Comparison of ENCODE assay signal across 9 mouse cellular contexts in the genomic region with DNA sequence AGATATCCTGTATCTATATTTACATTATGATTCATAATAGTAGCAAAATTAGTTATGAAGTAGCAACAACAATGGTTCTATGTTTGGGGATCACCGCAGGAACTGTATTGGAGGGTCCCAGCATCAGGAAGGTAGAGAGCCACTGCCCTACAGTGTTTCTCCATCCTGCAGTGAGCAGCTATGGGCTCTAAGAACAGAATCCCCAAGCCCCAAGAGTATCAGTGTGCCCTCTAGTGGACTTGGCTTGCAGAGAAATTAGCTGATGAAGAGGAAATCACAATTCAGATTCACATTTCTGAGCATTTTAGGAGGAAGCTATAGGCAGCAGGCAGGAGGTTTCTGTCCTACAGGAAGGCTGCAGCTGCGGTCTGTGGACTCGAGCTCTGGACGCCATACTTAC.
DNase-seq lines count a peak whose midpoint lies in the region; ATAC-seq and TF ChIP-seq lines count a peak whose summit lies in the region.
"Had no signal": no experiment of that assay in that cellular context is flagged by ENCODE, and none has a peak within 500 bp of the region (broad histone marks: within the 10 kb centered on the region; RNA-seq: fewer than 3 reads in every experiment).

No protein-coding gene starts in this region.

- WGBS in kidney, postnatal 0 days, result 84% methylated on average over 4 of the region's 4 CpGs

- no peak for ATAC-seq in kidney, postnatal 0 days (replicated peaks; ENCODE audit: low FRiP score, low read depth)

- H3K4me2 ChIP-seq in kidney, postnatal 0 days (ENCODE audit: low read length), result no peak overlapping the region
- H3K4me2 ChIP-seq: liver, embryonic 15.5 days had no signal

- H3K4me1 ChIP-seq in kidney, postnatal 0 days (replicated peaks; ENCODE audit: insufficient read depth, low read length), result no peaks in the 10 kb centered on the region
- H3K4me1 ChIP-seq: liver, embryonic 15.5 days had no signal

- no peaks in the 10 kb centered on the region for H3K27me3 ChIP-seq in kidney, postnatal 0 days (ENCODE audit: insufficient read depth, low read length)
- H3K27me3 ChIP-seq: liver, embryonic 15.5 days had no signal

- no peak overlapping the region for H3K9ac ChIP-seq in kidney, postnatal 0 days (ENCODE audit: low read depth, low read length)
- H3K9ac ChIP-seq: liver, embryonic 15.5 days had no signal

- H3K27ac ChIP-seq in kidney, postnatal 0 days, result no peak overlapping the region
- H3K27ac ChIP-seq: liver, embryonic 15.5 days had no signal

- peak; percentile 82 for TF ChIP-seq CTCF in kidney, postnatal 0 days (IDR thresholded peaks at IDR 0.05; ENCODE audit: low read depth)

- peak; percentile 53 for DNase-seq in adrenal gland, postnatal 14 days
- DNase-seq in adrenal gland, adult 8-10 months, result no peak
- DNase-seq in layer of hippocampus, postnatal 10 days (ENCODE audit: low spot score in 2 of 2), result peak; percentile 48 to 57
- no peak for DNase-seq in layer of hippocampus, postnatal 36 days
- DNase-seq in NIH3T3 (ENCODE audit: low read depth), result peak; percentile 77
- peak; percentile 68 for DNase-seq in kidney, postnatal 0 days (ENCODE audit: low spot score)
- peak; percentile 69 for DNase-seq in thymus, postnatal 14 days
- DNase-seq in left cerebral cortex, postnatal 10 days (ENCODE audit: extremely low spot score in 1 of 2, low spot score in 2 of 2), result no peak

- no peaks in the 10 kb centered on the region for H3K9me3 ChIP-seq in kidney, postnatal 0 days (replicated peaks; ENCODE audit: low read length)
- H3K9me3 ChIP-seq: liver, embryonic 15.5 days had no signal

- intact Hi-C loops in left cerebral cortex, postnatal 10 days (cut with DNase I), result loop anchor here (5.0 to 10.0 kb wide), 2 partner anchors 71 to 169 kb away; no protein-coding TSS in a partner anchor

- H3K36me3 ChIP-seq in kidney, postnatal 0 days (ENCODE audit: insufficient read depth, low read length), result peaks cover 74% of the 10 kb centered on the region

- H3K4me3 ChIP-seq in kidney, postnatal 0 days (replicated peaks; ENCODE audit: low read depth, low read length), result no peak overlapping the region
- H3K4me3 ChIP-seq: liver, embryonic 15.5 days had no signal

Comparison
In these comparisons a context has a peak if more than half of its experiments do, and no peak if none do; other contexts are left out.
1. DNase-seq: peak in adrenal gland, postnatal 14 days (single experiment), layer of hippocampus, postnatal 10 days (2 of 2), NIH3T3 (single experiment), kidney, postnatal 0 days (single experiment) and thymus, postnatal 14 days (single experiment); none in adrenal gland, adult 8-10 months (single experiment), layer of hippocampus, postnatal 36 days (0 of 2) and left cerebral cortex, postnatal 10 days (0 of 2).